Mouse (Mus musculus) heart, postnatal 0 days (tissue): ENCODE results near the gene Klf7.

Experiments
- CTCF ChIP-seq: IDR thresholded peaks from 2 replicates; pipeline ENCODE4 v1.5.1; 2016; ENCODE audit warnings: antibody characterized with exemption, control low read depth, low read depth
- EP300 ChIP-seq: IDR thresholded peaks from 2 replicates; pipeline ENCODE4 v1.6.1; 2016; ENCODE audit warnings: antibody characterized with exemption, low read depth

DNA sequence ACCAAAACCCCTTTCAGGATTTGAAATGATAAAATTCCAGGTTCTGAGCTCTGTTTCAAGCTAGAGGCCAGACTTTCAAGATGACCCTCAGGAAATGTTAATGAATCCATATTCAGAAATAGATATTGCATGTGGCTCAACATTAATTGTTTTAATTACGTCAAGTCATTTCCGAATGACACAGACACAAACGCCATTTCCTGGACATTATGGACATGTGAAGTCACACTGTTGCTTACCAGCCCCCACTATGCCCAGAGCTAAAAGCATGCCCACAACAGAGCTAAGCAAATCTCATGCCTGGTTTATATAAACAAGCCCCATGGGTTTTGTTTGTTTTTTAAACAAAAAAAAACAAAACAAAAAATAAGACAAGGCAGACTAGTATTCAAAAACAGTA, 7.5 kb downstream of the Klf7 start:
- TF ChIP-seq CTCF (no peak), EP300 (no peak)
